Mouse (Mus musculus) Patski (cell line): Measurements from ENCODE around the gene Stpg4. TPM values are rescaled to one million over a fixed set of nuclear protein-coding genes. Genes with fewer than 3 reads are reported as not detected.

Experiments
- ATAC-seq: fragments of 100-300 bp; one replicate; pipeline ENCODE4 v1.8.0; 2021
- CTCF ChIA-PET: fragments of 350-600 bp; sonication (Branson Sonifier 250); formaldehyde crosslinking; loops from one replicate; lab custom pipeline; 2022; ENCODE audit warnings: inconsistent platforms; lab: Charles Lee
- POLR2A ChIA-PET: fragments of 350-600 bp; sonication (Branson Sonifier 250); formaldehyde crosslinking; loops from one replicate; lab custom pipeline; 2022; ENCODE audit warnings: antibody characterized with exemption, inconsistent platforms; lab: Charles Lee
- DNase-seq: peaks from one replicate; pipeline ENCODE4 v3.0.0-alpha.2; 2011; ENCODE audit warnings: low read depth, low spot score
- H3K27me3 ChIP-seq: fragments of 371-371 bp; one replicate; pipeline ENCODE4 v1.5.1; 2021
- CTCF ChIP-seq: fragments of 100-300 bp; IDR thresholded peaks from one replicate; pipeline ENCODE4 v1.5.1; 2021
- in situ Hi-C: fragments of 300-500 bp; cut with MboI; formaldehyde crosslinking; loops from 3 replicates; pipeline ENCODE4 v1.11.1; 2018; ENCODE audit warnings: low pct_unique_long_range_greater_than_20kb, mixed read lengths
- polyA plus RNA-seq: library from polyadenylated mRNA; unstranded; gene quantifications from one replicate; pipeline ENCODE4 v1.2.3, GENCODE M21; 2021

The Stpg4 gene
- polyA plus RNA-seq, 1 experiment from 2014 or later = not detected

DNA sequence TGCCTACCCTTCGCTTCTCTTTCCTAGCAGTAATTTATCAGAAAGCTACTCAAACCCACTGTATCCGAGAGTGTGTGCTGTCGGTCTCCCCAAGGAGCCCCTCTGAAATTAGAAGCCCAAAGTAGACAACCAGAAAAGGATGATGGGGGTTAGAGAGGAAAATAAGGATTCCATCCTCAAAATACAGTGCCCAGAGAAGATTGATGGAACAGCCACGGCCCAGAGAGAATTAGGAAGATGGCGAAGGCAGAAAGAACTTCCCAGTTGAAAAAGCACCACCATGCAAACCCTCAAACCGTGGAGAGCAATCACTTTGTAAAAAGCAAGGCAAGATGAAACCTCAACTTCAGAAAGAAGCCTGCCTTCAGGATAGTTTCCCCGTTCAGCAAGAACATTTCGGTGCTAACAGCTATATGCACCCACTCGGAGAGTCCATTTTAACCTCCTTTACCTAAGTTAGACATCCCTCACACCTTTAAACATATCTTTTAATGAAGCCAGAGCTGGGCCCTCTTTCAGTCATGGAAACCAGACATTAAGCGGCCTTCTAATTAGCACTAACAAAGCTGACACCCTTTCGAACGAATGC lies 20.2 kb upstream of the Stpg4 start:
- no peak for ATAC-seq
- H3K27me3 ChIP-seq = no peaks in the 10 kb centered on the region
- DNase-seq = no peak
- in situ Hi-C loops = loop anchor here (5.0 kb wide), 1 partner anchor 85 kb away; no protein-coding TSS in a partner anchor
- POLR2A ChIA-PET = interaction anchor here (0.6 to 3.6 kb wide), 10 partner anchors 11 to 132 kb away, joined by 3 to 25 read pairs (median 4); no protein-coding TSS in a partner anchor
- no peak for TF ChIP-seq CTCF
- CTCF ChIA-PET = interaction anchor here (1.2 to 4.1 kb wide), 5 partner anchors 9 to 133 kb away, joined by 4 to 24 read pairs (median 8); no protein-coding TSS in a partner anchor

- DNase-seq (peak; percentile 79), ATAC-seq (peak; percentile 89)
- CTCF ChIA-PET = interaction anchor here (1.2 to 4.1 kb wide), 5 partner anchors 9 to 132 kb away, joined by 4 to 24 read pairs (median 8); no protein-coding TSS in a partner anchor
- in situ Hi-C loops = loop anchor here (5.0 kb wide), 1 partner anchor 85 kb away; no protein-coding TSS in a partner anchor
- peak; percentile 69 for TF ChIP-seq CTCF
- POLR2A ChIA-PET = interaction anchor here (0.6 to 3.6 kb wide), 17 partner anchors 12 to 132 kb away, joined by 3 to 25 read pairs (median 3); no protein-coding TSS in a partner anchor
- H3K27me3 ChIP-seq = no peaks in the 10 kb centered on the region
Measured at GRCm38 (mm10) chr17:87446767-87447611, 19.4 kb upstream of the Stpg4 start, which contains the start of gene Calm2. Gene Calm2, minus strand, starts transcription at chr17:87446935.

DNA sequence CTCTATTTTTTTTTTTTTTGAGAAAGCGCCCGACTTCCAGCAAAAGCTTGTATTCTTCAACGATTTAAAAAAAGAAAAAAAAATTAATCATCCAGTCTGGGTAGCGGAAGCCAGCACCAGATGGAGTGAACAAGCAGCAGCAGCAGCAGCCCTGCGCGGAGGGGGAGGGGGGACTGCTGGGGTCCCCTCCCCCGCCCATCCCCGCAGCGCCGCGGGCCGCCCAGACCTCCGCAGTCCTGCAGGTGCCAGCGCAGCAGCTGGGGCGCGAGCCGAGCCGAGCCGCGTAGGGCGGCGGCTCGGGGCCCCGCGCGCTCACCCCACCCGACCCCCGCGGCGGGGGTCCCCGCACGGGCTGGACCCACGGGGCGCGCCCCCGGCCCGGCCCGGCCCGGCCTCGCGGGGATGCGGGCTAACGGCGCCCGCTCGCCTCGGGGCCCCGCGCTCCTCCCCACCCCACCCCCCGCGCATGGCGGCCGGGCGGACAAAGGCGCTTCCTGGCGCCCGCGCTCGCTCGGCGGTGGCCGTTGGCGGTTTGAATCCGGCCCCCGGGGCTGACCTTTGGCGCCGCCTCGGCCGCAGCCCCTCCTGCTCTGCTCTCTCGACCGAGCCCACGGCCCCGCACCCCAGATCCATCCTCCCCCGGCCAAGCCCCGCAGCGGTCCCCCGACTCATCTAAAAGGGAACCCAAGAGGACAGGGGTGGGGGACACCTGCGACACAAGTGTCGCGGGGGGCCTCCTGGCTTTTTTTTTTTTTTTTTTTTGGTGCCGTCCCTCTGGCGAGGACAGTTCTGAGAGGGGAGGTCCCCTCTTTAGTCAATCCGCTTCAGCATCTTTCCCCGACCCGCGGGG lies 18.6 kb upstream of the Stpg4 start:
- TF ChIP-seq CTCF = no peak
- ChIA-PET POLR2A (interaction anchor here (0.6 to 3.6 kb wide), 25 partner anchors 10 to 169 kb away, joined by 3 to 25 read pairs (median 4); no protein-coding TSS in a partner anchor), CTCF (interaction anchor here (1.2 to 4.1 kb wide), 5 partner anchors 10 to 131 kb away, joined by 4 to 24 read pairs (median 8); no protein-coding TSS in a partner anchor)
- DNase-seq (no peak), ATAC-seq (peak; percentile 60)
- in situ Hi-C loops = loop anchor here (5.0 kb wide), 1 partner anchor 86 kb away; no protein-coding TSS in a partner anchor
- H3K27me3 ChIP-seq = no peaks in the 10 kb centered on the region

- in situ Hi-C loops = loop anchor here (5.0 kb wide), 1 partner anchor 87 kb away; no protein-coding TSS in a partner anchor
- H3K27me3 ChIP-seq = no peaks in the 10 kb centered on the region
- POLR2A ChIA-PET = interaction anchor here (0.6 to 2.0 kb wide), 15 partner anchors 9 to 170 kb away, joined by 3 to 19 read pairs (median 4); no protein-coding TSS in a partner anchor
- ATAC-seq (no peak), DNase-seq (no peak)
- CTCF ChIA-PET = interaction anchor here (1.6 to 2.5 kb wide), 2 partner anchors 13 to 60 kb away, joined by 4 to 7 read pairs; no protein-coding TSS in a partner anchor
- no peak for TF ChIP-seq CTCF
Measured at GRCm38 (mm10) chr17:87445337-87445916, 17.9 kb upstream of the Stpg4 start.

- ATAC-seq (no peak), DNase-seq (no peak)
- ChIA-PET CTCF (interaction anchor here (1.1 to 2.5 kb wide), 3 partner anchors 14 to 130 kb away, joined by 3 to 8 read pairs (median 7); no protein-coding TSS in a partner anchor), POLR2A (interaction anchor here (1.0 to 2.0 kb wide), 6 partner anchors 8 to 128 kb away, joined by 3 to 19 read pairs (median 4); no protein-coding TSS in a partner anchor)
- H3K27me3 ChIP-seq = no peaks in the 10 kb centered on the region
- TF ChIP-seq CTCF = no peak
- in situ Hi-C loops = loop anchor here (5.0 kb wide), 1 partner anchor 88 kb away; no protein-coding TSS in a partner anchor
Measured at GRCm38 (mm10) chr17:87444763-87445162, 17.2 kb upstream of the Stpg4 start.

DNA sequence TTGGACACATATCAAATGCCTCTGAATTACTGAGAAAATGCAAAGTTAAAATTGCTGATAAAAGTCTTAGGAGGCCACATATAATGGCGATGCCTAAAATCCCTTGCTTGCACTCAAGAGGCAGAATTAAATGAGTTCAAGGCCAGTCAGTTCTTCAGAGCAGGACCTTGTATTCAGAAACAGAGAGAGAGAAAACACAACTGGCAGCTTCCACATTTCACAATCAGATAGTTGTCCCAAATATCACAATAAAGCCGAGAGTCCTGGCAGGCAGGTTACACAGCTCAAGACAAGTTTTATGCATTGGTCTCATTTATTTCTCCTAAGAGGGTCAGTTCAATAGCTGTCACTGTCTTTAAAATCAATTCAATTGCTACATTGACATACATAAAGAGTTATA lies 14.0 kb upstream of the Stpg4 start:
- ChIA-PET CTCF (interaction anchor here (1.0 kb wide), 1 partner anchor 18 kb away, joined by 3 read pairs; no protein-coding TSS in a partner anchor), POLR2A (no interaction called here)
- in situ Hi-C loops = no loop called here
- ATAC-seq (no peak), DNase-seq (no peak)
- no peak for TF ChIP-seq CTCF
- no peaks in the 10 kb centered on the region for H3K27me3 ChIP-seq

DNA sequence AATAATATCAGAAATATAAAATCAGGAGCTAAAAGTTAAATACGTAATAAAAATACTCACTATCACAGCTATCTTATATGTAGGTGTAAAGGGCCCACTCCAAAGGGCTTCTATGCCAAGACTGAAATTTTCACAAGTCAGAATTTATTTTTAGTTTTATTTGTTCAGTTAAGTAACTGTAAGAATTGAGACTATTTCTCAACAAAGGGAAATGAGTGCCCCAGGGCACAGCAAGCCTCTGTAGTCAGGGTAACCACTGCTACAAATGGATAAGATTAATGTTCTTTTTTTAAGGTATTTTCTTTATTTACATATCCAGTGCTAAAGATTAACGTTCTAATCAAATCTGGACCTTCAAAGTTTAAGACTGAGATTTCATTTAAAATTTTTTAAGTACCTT lies 11.9 kb upstream of the Stpg4 start:
- ATAC-seq (no peak), DNase-seq (no peak)
- CTCF ChIA-PET = no interaction called here
- POLR2A ChIA-PET = no interaction called here
- in situ Hi-C loops = no loop called here
- no peaks in the 10 kb centered on the region for H3K27me3 ChIP-seq
- TF ChIP-seq CTCF = no peak

- POLR2A ChIA-PET = interaction anchor here (1.2 kb wide), 1 partner anchor 12 kb away, joined by 7 read pairs; no protein-coding TSS in a partner anchor
- H3K27me3 ChIP-seq = no peaks in the 10 kb centered on the region
- ATAC-seq (no peak), DNase-seq (no peak)
- in situ Hi-C loops = no loop called here
- CTCF ChIA-PET = no interaction called here
- no peak for TF ChIP-seq CTCF
Measured at GRCm38 (mm10) chr17:87433929-87434328, 6.4 kb upstream of the Stpg4 start.

GRCm38 (mm10) chr17:87432743-87433142 lies 5.2 kb upstream of the Stpg4 start:
- in situ Hi-C loops = no loop called here
- ATAC-seq = no peak
- POLR2A ChIA-PET = interaction anchor here (1.2 kb wide), 1 partner anchor 13 kb away, joined by 7 read pairs; no protein-coding TSS in a partner anchor
- TF ChIP-seq CTCF = no peak
- DNase-seq = no peak
- CTCF ChIA-PET = interaction anchor here (1.3 kb wide), 1 partner anchor 14 kb away, joined by 3 read pairs; no protein-coding TSS in a partner anchor
- no peaks in the 10 kb centered on the region for H3K27me3 ChIP-seq
